Mouse (Mus musculus): ENCODE results near the gene Olfr642.

The Olfr642 gene

DNA sequence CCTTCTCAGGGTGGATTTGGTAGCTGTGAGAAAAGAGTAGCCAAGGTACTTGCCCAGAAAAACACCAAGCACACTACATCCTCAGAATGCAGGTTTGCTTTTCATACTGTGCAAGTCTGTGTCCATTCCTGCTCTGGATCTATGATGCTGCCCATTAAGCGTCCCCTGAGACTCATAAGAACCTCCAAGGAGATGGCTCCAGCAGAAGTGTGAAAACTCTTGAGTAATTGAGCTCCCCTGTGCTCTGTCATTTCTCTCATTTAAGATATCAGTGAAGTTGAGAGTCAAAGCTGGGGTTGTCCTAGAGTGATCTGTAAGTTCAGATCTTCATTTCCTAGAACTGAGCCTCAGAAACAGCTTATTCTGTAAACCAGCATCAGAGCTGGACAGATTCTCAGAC is at the start of gene Olfr642:
Olfr642 (minus strand) TSS at position 101 of the 400 bp plus-strand sequence.
- DNase-seq (ENCODE audit: low spot score in 2 of 2): no peak

DNA sequence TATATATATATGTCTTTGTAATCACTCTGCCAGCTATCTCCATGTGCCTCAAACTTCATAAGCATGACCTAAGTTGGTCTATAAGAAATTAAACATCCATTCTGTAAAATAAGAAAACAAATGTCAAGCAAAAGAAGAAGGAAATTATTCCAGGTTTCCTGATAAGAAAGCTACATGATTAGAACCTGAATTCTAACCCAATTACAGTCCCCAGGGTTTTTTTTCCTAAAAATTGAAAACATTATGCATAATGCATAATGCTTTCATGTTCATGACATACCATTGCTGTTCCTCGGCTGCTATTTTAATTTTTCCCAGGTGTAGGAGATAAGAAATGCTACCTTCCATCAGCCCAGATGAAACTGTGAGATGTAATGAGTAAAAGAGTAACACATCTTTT is 32.9 kb upstream of the Olfr642 start, which contains the start of gene Olfr645:
Olfr645 (minus strand) TSS at position 101 of the 400 bp plus-strand sequence.
- no peak for DNase-seq (ENCODE audit: low spot score in 2 of 2)

DNA sequence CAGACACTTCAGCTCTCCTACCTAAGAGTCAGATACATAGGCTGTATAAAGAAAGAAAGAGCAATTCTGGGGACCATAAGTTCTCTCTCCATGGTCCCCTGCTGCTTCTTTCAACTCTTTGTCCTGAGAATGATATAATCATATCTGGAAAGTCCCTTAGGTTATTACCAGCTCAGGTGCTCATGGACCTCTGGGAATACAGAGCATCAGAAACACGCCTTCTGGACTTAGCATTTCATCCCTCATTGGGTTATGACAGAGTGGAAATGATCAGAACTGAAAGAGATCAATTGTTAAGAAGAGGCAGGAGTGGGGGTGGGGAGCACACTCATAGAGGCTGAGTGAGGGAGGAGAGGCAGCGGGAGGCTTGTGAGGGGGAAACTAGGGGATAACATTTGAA is 19.3 kb upstream of the Olfr642 start, which contains the start of gene Olfr644:
Olfr644 (minus strand) TSS at position 101 of the 400 bp plus-strand sequence.
- no peak for DNase-seq (ENCODE audit: low spot score in 2 of 2)

DNA sequence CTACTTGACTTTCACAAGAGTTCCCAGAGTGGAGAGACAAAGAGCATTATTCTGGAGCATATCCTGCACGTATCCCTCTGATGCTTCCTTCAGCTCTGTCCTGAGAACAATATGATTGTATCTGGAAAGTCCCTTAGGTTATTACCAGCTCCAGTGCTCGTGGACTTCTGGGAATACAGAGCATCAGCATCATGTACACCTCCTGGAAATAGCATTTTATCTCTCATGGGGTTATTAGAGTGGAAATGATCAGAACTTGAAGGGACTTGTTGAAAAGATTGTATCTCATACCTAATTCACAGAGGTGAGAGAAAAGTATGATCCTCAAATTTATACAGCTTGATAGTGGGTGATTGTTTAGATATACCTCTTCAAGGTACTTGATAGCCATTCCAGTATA is 8.9 kb upstream of the Olfr642 start, which contains the start of gene 4930516K23Rik:
4930516K23Rik (minus strand) TSS at position 101 of the 400 bp plus-strand sequence.
- DNase-seq (ENCODE audit: low spot score in 2 of 2): no peak

DNA sequence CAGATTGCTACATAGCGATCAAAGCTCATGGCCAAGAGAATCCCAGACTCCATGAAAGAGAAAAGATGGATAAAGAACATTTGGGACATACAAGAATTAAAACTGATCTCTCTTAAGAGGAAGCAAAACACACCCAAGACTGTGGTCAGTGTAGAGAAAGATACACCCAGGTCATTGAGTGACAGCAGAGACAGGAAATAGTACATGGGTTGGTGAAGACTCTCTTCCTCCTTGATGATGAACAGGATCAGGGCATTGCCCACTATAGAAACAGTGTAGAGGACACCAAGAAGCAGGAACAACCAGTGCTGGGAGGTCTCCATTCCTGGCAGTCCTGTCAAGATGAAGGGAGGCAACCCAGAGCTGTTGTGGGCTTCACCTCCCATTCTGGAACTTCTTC is 6.7 kb upstream of the Olfr642 start:
- DNase-seq (ENCODE audit: low spot score in 2 of 2): no peak

DNA sequence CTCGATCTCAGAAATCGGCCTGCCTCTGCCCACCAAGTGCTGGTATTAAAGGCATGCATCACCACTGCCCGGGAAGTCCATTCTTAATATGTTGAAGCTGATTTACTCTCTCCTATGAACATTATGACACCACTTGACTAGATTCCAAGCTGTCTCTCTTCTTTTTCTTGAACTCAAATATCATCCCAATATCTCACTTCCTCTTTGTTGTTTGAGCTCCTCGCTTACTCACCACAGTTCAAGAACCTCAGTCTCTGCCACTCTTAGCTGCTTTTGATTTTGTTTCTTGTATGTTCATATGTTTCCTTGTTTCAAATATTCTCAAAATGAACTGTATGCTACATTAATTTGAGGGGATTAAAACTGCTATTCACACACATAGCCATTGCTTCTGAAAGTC is 1.7 kb downstream of the Olfr642 start:
- DNase-seq (ENCODE audit: low spot score in 2 of 2): no peak

DNA sequence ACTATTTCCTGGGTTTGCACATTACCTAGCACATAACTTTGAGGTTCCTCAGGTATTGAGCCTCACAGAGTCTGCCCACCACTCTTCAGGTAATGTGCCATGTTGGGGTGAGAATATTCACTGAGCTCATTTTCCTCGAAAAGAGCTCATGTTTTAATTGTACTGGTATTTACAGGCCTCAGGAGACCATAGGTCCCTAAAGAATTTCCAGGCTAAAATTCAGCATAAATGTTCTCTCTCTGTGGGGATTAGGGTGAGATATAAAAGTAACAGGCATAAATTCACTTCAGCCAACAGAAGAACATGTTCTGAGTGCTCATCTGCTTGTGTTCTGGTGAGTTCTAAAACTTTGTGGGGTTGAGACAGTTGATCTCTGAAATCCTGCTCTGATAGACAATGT is 17.3 kb downstream of the Olfr642 start, which contains the start of gene Olfr641:
Olfr641 (plus strand) TSS at position 301 of the 400 bp plus-strand sequence.
- DNase-seq (ENCODE audit: low spot score in 2 of 2): no peak

DNA sequence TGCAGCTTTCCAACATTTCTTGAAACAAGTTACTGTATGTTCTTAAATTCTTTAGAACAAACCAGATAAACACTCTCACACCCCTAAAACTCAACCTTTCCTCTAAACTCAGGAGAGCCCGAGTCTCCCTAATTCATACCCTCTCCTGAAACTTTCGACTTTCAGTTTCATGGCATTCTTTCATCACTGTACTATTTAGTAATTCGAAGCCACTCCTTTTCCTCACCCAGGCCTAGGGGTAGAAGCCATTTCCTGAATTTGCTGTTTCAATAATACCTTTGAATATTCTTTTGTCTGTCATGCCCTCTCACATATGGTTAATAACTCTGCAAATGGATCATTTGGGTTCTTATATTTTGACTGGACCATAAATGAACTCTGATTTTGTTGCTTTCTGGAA is 25.5 kb downstream of the Olfr642 start:
- DNase-seq (ENCODE audit: low spot score in 2 of 2): no peak

DNA sequence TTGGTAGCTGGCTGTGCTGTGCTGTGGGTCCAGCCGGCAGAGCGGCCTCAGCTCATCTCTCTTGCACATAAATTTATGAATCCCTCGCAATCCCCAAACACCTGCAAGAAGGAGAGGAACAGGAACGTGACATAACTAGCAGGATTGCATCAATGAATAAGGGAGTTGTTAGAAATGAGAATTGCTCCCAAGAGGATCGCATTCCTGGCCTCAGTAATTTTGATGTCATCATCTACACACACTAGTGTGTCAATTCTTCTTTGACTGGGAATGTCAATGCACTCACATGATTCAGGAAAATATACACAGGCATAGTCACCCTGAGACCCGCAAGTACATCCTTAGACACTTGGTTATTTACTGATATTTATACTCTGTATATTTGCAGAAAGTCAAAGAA is 27.0 kb downstream of the Olfr642 start, which contains the start of gene Olfr640:
Olfr640 (minus strand) TSS at position 101 of the 400 bp plus-strand sequence.
- no peak for DNase-seq (ENCODE audit: low spot score in 2 of 2)

DNA sequence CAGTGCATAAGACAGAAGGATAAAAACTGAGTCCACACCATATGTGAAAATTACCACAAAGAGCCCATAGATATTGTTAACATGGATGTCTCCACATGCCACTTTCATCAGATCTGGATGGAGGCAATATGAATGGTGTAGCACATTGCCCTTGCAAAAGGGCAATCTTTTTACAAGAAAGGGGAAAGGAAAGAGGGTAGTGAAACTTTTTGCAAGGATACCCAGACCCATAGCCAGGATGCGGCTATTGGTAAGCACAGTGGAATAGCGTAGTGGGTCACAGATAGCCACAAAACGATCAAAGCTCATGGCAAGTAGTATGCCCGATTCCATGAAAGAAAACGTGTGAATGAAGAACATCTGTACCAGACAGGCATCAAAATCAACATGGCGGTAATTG is 30.8 kb downstream of the Olfr642 start:
- DNase-seq (ENCODE audit: low spot score in 2 of 2): no peak

DNA sequence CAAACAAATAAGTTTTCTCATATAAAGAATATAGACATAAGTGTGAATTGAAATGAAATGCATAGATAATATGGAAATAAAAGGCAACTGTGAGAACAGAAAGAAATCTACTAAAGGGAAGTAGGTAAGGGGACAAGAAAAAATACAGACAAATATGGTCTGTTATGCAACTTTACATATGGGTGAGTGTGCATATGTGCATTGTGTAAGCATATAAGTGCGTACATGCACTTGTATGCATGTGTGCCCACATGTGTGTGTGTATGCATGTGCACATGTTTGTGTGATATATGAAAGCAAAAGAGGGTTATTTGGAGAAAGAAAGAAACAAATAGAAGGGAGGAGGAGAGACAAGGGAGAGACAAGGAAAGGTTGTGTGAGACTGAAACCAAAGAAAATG is 33.5 kb downstream of the Olfr642 start:
- no peak for DNase-seq (ENCODE audit: low spot score in 2 of 2)

DNA sequence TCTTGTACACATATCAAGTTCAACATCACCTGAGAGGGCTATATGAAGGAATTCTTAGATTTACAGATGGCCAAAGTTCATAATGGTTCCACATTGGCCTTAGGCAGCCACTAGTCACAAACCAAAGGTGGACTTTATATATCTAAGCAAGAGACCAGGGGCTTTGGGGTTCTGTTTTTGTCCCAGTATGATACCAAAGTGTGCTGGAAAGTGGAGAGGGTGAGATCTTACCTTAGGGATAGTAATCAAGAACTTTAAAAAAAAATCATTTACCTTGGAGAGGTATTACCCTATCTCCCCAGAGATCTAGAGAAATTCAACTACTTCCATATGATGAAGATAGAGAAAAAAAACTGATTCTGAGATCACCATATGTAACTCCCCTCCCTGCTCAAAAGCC is 35.3 kb downstream of the Olfr642 start, which contains the start of gene Olfr639:
Olfr639 (minus strand) TSS at position 101 of the 400 bp plus-strand sequence.
- DNase-seq (ENCODE audit: low spot score in 2 of 2): no peak

DNA sequence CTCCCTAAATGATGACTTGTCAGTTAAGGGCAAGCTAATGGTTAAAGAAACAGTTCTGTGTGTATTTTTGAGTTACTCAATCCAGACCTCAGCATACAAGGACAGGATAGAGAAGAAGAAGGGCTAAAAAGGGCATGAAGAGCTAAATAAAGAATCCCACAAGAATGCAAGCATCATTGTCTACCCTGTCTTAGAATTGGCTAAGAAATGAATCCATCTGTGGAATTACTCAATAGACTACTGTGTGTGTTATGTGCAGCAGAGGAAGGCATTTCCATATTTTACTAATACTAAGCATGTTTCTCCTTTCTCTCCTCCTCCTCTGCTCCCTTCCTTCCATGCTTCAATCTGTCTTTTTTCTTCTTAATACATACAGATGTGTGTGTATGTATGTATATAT is 53.3 kb downstream of the Olfr642 start:
- DNase-seq (ENCODE audit: low spot score in 2 of 2): no peak

DNA sequence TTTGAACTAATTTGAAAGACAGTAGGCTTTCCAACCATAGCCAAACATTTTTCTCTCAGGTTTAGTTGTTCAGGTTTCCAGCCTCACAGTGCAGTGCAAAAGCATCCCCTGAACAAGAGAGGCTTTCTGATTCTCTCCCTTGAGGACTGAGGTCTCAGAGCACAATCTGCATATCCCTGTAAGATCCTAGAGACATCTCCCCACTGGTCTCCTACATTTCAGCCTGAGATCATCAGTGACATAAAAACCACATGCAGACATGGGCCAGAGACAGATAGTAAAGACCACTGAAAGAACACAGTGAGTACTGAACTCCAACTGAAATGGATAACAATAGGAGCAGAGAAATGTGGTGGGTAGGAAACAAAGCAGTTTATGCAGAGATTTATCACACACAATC is 54.0 kb downstream of the Olfr642 start, which contains the start of gene Olfr638:
Olfr638 (plus strand) TSS at position 301 of the 400 bp plus-strand sequence.
- no peak for DNase-seq (ENCODE audit: low spot score in 2 of 2)

All from cerebellum, postnatal 4 days (tissue).